Mouse (Mus musculus) limb, embryonic 15.5 days (tissue): Measurements from ENCODE around the gene Tsc22d1. TPM values are rescaled to one million over a fixed set of nuclear protein-coding genes. Genes with fewer than 3 reads are reported as not detected.

Source experiments
- ATAC-seq: fragments of 200-750 bp; cut with Nextera tagmentation; 2 replicates; pipeline ENCODE4 v1.8.0; 2017; ENCODE audit warnings: low read depth, moderate TSS enrichment; ENCODE audit not compliant: insufficient number of reproducible peaks, low FRiP score, low TSS enrichment
- H3K27ac ChIP-seq: fragments of 300-500 bp; sonication (generic); 2 replicates; pipeline ENCODE4 v1.5.1; 2015; ENCODE audit warnings: moderate library complexity, mild to moderate bottlenecking, inconsistent platforms
- H3K27me3 ChIP-seq: fragments of 300-500 bp; sonication (generic); 2 replicates; pipeline ENCODE4 v1.6.1; 2015; ENCODE audit warnings: inconsistent platforms
- H3K36me3 ChIP-seq: fragments of 300-500 bp; sonication (generic); 2 replicates; pipeline ENCODE4 v1.6.1; 2015; ENCODE audit warnings: inconsistent platforms
- H3K4me1 ChIP-seq: fragments of 300-500 bp; sonication (generic); 2 replicates; pipeline ENCODE4 v1.6.1; 2015; ENCODE audit warnings: inconsistent platforms
- H3K4me2 ChIP-seq: fragments of 300-500 bp; sonication (generic); 2 replicates; pipeline ENCODE4 v1.6.1; 2015; ENCODE audit warnings: mild to moderate bottlenecking, inconsistent platforms
- H3K4me3 ChIP-seq: fragments of 300-500 bp; sonication (generic); 2 replicates; pipeline ENCODE4 v1.5.1; 2015; ENCODE audit warnings: mild to moderate bottlenecking, inconsistent platforms
- H3K9ac ChIP-seq: fragments of 300-500 bp; sonication (generic); 2 replicates; pipeline ENCODE4 v1.6.1; 2015; ENCODE audit warnings: inconsistent platforms
- H3K9me3 ChIP-seq: fragments of 300-500 bp; sonication (generic); 2 replicates; pipeline ENCODE4 v1.6.1; 2016; ENCODE audit warnings: inconsistent platforms
- WGBS: fragments of 180-500 bp; shearing (Covaris S2); methylation state at CpG from one replicate; pipeline ENCODE4 v1.1.7; 2015; 5-methylcytosine and 5-hydroxymethylcytosine counted together
- polyA plus RNA-seq: library from polyadenylated mRNA; unstranded; fragments of >200 nt; fragmentation: Nextera tagmentation; extraction: Ambion mirVana; gene quantifications from 2 replicates; pipeline ENCODE4 v1.2.1, GENCODE M21; 2015

Gene Tsc22d1
- polyA plus RNA-seq, 1 experiment from 2014 or later, result 584 TPM

DNA sequence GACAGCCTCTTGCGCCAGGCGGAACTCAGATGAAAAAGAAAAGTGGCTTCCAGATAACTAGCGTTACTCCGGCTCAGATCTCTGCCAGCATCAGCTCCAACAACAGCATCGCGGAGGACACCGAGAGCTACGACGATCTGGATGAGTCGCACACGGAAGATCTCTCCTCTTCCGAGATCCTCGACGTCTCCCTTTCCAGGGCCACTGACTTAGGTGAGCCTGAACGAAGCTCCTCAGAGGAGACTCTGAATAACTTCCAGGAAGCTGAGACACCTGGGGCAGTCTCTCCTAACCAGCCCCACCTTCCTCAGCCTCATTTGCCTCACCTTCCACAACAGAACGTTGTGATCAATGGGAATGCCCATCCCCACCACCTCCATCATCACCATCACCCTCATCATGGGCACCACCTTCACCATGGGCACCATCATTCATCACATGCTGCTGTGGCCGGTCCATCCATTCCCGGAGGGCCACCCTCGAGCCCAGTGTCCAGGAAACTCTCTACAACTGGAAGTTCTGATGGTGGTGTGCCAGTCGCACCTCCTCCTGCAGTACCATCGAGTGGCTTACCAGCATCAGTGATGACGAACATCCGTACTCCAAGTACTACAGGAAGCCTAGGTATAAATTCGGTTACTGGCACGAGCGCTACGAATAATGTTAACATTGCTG lies 1.7 kb downstream of the Tsc22d1 start:
- Histone ChIP-seq H3K4me3 (peak overlapping the region; percentile 91), H3K27me3 (no peaks in the 10 kb centered on the region), H3K4me2 (peak overlapping the region; percentile 90), H3K9ac (peak overlapping the region; percentile 98; the same call in 1 of the 2 replicates), H3K9me3 (no peaks in the 10 kb centered on the region), H3K36me3 (peaks cover 20% of the 10 kb centered on the region), H3K4me1 (peaks cover 48% of the 10 kb centered on the region), H3K27ac (peak overlapping the region; percentile 98)
- 52% methylated on average over 27 of the region's 27 CpGs for WGBS
- ATAC-seq, result no peak

DNA sequence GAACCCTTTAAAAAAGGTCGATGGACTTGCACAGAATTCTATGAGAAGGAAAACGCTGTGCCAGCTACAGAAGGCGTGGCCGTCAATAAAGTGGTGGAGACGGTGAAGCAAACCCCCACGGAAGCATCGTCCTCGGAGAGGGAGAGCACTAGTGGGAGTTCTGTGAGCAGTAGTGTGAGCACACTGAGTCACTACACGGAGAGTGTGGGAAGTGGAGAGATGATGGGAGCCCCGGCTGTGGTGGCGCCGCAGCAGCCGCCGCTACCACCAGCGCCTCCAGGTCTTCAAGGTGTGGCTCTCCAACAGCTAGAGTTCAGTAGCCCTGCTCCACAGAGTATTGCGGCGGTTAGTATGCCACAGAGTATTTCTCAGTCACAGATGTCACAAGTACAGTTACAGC lies 2.6 kb downstream of the Tsc22d1 start:
- 88% methylated on average over 17 of the region's 17 CpGs for WGBS

DNA sequence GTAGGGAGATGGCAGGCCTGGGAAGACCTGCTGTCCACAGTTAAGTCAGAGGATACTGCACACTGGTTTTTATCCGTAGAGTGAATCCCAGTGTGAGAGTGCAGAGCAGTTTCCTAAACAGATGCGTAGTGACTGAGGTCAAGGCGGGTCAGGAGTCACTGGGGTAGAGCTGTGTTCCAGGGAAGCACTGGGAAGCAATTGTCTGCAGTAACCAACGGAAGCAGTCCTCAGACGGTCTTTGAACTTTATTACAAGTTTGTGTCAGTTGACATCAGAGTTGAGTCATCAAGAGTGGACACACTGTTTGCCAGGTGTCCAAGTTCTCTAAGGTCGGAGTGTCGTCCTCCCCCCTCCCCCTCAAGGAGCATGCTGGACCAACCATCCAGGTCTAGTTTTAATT lies 6.0 kb downstream of the Tsc22d1 start:
- ATAC-seq, result no peak
- H3K27ac ChIP-seq, result no peak overlapping the region
- no peaks in the 10 kb centered on the region for H3K9me3 ChIP-seq
- peaks cover 41% of the 10 kb centered on the region for H3K36me3 ChIP-seq
- peaks cover 48% of the 10 kb centered on the region for H3K4me1 ChIP-seq
- no peak overlapping the region for H3K9ac ChIP-seq
- 38% methylated on average over 7 of the region's 7 CpGs for WGBS
- H3K4me2 ChIP-seq, result peak overlapping the region; percentile 15; the same call in 1 of the 2 replicates
- no peaks in the 10 kb centered on the region for H3K27me3 ChIP-seq
- H3K4me3 ChIP-seq, result no peak overlapping the region

More for the DNA sequence above, 2.6 kb downstream of the Tsc22d1 start:
- no peak overlapping the region for H3K9ac ChIP-seq
- H3K4me1 ChIP-seq, result peaks cover 51% of the 10 kb centered on the region
- no peaks in the 10 kb centered on the region for H3K9me3 ChIP-seq
- 0 out of 2 replicates have a peak overlapping the region, but pooled peaks have one; percentile 90 for H3K4me2 ChIP-seq
- peaks cover 22% of the 10 kb centered on the region for H3K36me3 ChIP-seq
- no peak for ATAC-seq
- H3K27me3 ChIP-seq, result no peaks in the 10 kb centered on the region
- no peak overlapping the region for H3K27ac ChIP-seq
- no peak overlapping the region for H3K4me3 ChIP-seq

DNA sequence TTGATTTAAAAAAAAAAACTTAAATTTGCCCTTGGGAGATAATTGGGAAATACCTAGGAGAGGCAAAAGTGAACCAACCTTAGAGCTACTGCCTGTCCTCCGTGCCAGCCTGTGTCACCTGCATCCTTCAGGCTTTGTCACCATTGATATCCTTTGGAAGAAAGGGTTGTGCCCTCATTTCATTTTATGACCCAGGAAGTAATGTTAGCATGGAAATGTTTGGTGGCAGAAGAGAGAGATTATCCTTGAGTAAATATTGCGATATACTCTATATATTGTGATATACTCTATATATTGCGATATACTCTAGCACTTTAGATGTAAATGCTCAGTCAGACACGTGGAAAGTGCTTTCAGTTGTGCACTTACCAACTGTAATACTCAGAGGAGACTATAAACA lies 6.4 kb downstream of the Tsc22d1 start:
- ATAC-seq, result no peak
- no peaks in the 10 kb centered on the region for H3K9me3 ChIP-seq
- H3K36me3 ChIP-seq, result peaks cover 46% of the 10 kb centered on the region
- 79% methylated on average over 4 of the region's 4 CpGs for WGBS
- no peak overlapping the region for H3K4me2 ChIP-seq
- H3K9ac ChIP-seq, result no peak overlapping the region
- no peaks in the 10 kb centered on the region for H3K27me3 ChIP-seq
- no peak overlapping the region for H3K4me3 ChIP-seq
- no peak overlapping the region for H3K27ac ChIP-seq
- peaks cover 45% of the 10 kb centered on the region for H3K4me1 ChIP-seq

DNA sequence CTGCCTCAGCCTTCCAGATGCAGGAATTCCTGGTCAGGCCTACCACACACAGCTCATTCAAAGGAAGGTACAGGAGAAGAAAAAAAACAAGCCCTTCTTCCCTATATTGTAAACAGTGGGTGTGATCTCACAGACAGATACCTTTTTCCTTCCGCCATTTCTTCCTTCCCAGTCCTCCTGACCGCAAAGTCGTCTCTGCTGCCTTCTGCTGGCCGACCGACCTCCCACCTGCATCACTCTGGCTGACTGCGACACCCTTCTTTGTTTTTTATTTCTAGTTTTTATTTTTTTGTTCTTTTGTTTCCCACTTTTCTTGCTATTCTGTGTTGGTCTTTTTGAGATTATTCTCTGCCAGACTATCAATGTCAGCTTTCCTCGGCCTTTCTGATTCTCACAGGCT lies 10.7 kb downstream of the Tsc22d1 start:
- H3K4me3 ChIP-seq, result no peak overlapping the region
- H3K36me3 ChIP-seq, result peaks cover 38% of the 10 kb centered on the region
- no peak overlapping the region for H3K27ac ChIP-seq
- no peak for ATAC-seq
- no peaks in the 10 kb centered on the region for H3K27me3 ChIP-seq
- H3K4me1 ChIP-seq, result peaks cover 11% of the 10 kb centered on the region
- no peak overlapping the region for H3K4me2 ChIP-seq
- no peak overlapping the region for H3K9ac ChIP-seq
- H3K9me3 ChIP-seq, result no peaks in the 10 kb centered on the region
- whole genome bisulfite sequencing, result 91% methylated on average over 7 of the region's 7 CpGs

DNA sequence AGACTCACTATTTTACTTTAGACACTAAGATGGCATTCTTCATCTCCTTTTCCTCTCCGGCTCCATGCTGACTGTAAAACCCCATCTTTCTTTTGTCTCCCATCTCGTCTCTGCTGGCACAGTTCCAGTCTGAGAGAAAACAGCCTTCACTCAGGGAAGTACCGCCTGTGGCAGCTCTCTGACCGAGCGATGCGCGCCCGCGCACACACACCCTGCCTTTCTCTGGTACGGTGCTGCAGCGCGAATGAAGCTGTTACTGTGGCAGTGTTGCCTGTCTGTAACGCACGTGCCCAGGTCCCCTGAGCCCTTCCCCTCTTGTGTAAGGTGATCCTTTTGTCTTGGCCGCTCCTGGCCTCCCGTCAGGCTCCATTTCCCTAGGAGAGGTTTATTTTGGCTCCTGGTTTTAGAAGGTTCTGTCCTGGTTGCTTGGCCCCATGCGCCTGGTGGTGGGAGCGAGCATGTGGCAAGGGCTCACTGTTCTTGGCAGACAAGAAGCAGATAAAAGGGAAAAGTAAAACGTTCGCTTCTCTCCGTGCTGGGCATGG lies 11.3 kb downstream of the Tsc22d1 start:
- no peaks in the 10 kb centered on the region for H3K27me3 ChIP-seq
- H3K9ac ChIP-seq, result no peak overlapping the region
- no peak for ATAC-seq
- no peaks in the 10 kb centered on the region for H3K9me3 ChIP-seq
- H3K4me2 ChIP-seq, result no peak overlapping the region
- H3K4me1 ChIP-seq, result peaks cover 6% of the 10 kb centered on the region; the same call in 1 of the 2 replicates
- H3K4me3 ChIP-seq, result no peak overlapping the region
- peaks cover 38% of the 10 kb centered on the region for H3K36me3 ChIP-seq
- 90% methylated on average over 21 of the region's 21 CpGs for WGBS
- no peak overlapping the region for H3K27ac ChIP-seq

DNA sequence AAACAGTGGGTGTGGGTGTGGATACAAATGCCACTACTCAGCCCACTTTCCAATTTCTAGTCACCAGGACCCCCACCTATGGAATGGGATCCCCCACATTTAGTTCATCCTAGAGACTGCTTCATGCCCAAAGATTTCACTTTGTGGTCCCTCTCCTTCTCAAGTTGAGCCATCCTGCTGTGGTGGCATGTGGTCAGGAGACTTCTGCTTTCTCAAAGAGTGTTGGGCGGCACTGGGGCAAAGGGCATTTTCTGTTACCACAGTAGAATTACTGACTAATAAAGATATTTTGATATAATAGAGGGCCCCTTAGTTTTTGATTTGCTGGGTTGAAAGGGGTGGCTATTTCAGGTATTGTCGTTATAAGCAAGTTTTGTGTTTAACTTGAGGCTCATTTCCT lies 14.1 kb downstream of the Tsc22d1 start:
- H3K36me3 ChIP-seq, result peaks cover 31% of the 10 kb centered on the region
- WGBS, result 91% methylated on average over 2 of the region's 2 CpGs
- no peak for ATAC-seq
- H3K27ac ChIP-seq, result no peak overlapping the region
- no peaks in the 10 kb centered on the region for H3K4me1 ChIP-seq
- H3K4me2 ChIP-seq, result no peak overlapping the region
- no peak overlapping the region for H3K4me3 ChIP-seq
- no peak overlapping the region for H3K9ac ChIP-seq
- H3K27me3 ChIP-seq, result no peaks in the 10 kb centered on the region
- H3K9me3 ChIP-seq, result no peaks in the 10 kb centered on the region

DNA sequence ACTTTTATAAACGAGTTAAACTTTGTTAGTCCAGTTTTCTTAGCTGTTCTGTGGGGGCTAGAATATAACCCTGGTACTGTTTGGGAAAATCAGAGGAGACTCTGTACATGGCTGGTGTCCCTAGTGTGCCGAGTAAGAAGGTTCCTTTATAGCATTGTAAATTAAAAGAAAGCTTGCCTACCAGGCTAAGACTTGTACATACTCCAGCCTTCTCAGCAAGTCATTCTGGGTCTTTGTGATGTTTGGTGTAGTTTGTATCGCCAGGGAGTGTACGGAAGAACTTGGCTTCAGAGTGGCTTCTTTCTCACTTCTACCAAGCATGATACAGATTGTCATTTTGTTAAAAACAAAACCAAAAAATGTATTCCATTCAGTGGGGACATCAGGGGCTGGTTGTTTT lies 17.2 kb downstream of the Tsc22d1 start:
- Histone ChIP-seq H3K27ac (no peak overlapping the region), H3K4me3 (no peak overlapping the region), H3K27me3 (no peaks in the 10 kb centered on the region), H3K9ac (no peak overlapping the region), H3K4me1 (no peaks in the 10 kb centered on the region), H3K4me2 (no peak overlapping the region), H3K36me3 (peaks cover 24% of the 10 kb centered on the region), H3K9me3 (no peaks in the 10 kb centered on the region)
- 80% methylated on average over 4 of the region's 4 CpGs for WGBS
- ATAC-seq, result no peak

DNA sequence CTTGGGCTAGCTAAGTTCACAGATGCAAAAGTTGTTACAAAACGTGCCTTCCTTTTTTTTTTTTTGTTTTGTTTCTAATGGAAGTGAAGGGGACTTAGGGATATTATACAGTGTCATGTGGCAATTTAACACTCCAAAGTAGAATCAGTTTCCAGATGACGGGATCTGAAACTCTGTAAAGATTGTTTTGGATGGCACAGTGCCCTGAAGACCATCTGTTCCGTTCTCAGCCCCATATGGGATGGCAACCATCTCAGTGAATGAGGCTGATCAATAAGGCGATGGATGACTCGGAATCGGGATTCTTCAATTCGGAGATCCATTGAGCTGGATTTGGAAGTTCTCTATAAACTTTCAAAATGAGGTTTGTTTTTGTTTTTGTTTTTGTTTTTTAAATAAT lies 17.6 kb downstream of the Tsc22d1 start:
- ATAC-seq, result no peak
- H3K4me2 ChIP-seq, result no peak overlapping the region
- no peaks in the 10 kb centered on the region; the same call in 1 of the 2 replicates for H3K4me1 ChIP-seq
- no peak overlapping the region for H3K27ac ChIP-seq
- no peaks in the 10 kb centered on the region for H3K9me3 ChIP-seq
- H3K4me3 ChIP-seq, result no peak overlapping the region
- H3K9ac ChIP-seq, result no peak overlapping the region
- no peaks in the 10 kb centered on the region for H3K27me3 ChIP-seq
- H3K36me3 ChIP-seq, result peaks cover 24% of the 10 kb centered on the region
- 79% methylated on average over 7 of the region's 7 CpGs for WGBS

DNA sequence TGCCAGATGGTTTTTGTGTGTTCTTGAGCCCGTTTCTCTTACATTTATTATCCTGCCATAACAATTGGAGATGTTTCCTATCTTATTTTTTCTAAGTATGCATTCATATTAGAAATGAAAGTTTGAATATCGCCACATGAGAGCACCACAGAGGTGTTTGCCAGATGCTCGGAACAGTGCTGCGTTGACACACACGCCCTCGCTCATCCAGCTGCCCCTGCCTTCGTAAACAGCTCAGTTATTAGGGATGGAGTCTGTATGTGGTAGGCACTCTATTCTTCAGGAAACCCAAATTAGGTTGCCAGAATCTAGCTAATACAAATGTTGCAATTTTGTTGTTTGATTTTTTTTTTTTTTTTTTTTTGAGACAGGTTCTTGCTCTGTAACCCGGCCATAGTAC lies 18.1 kb downstream of the Tsc22d1 start:
- Histone ChIP-seq H3K27me3 (no peaks in the 10 kb centered on the region), H3K36me3 (peaks cover 25% of the 10 kb centered on the region), H3K9me3 (no peaks in the 10 kb centered on the region), H3K4me1 (no peaks in the 10 kb centered on the region; the same call in 1 of the 2 replicates), H3K27ac (no peak overlapping the region), H3K4me3 (no peak overlapping the region), H3K9ac (no peak overlapping the region), H3K4me2 (no peak overlapping the region)
- ATAC-seq, result no peak
- WGBS, result 86% methylated on average over 8 of the region's 8 CpGs

DNA sequence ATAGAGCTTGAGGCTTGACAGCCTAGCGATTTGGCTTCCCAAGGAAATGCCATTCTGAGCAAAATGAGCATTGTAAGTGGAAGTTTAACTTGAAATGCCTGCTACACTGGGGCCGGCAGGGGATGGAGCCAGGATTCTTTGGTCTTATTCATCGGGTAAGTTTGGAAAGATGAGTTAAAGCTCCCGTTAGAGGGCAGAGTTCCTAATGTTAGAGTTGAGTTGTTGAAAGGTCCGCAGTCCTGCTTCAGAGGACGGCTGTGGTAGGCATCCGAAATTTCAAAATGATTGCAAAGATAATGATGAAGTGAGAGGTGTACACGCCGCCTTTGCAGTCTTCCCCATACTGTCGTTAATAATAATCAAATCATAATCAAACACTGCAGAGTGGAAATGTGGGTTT lies 27.4 kb downstream of the Tsc22d1 start:
- Histone ChIP-seq H3K27ac (no peak overlapping the region), H3K27me3 (no peaks in the 10 kb centered on the region), H3K9ac (no peak overlapping the region), H3K4me1 (no peaks in the 10 kb centered on the region; the same call in 1 of the 2 replicates), H3K9me3 (no peaks in the 10 kb centered on the region), H3K36me3 (peaks cover 32% of the 10 kb centered on the region), H3K4me3 (no peak overlapping the region), H3K4me2 (no peak overlapping the region)
- no peak for ATAC-seq
- 78% methylated on average over 10 of the region's 10 CpGs for WGBS

DNA sequence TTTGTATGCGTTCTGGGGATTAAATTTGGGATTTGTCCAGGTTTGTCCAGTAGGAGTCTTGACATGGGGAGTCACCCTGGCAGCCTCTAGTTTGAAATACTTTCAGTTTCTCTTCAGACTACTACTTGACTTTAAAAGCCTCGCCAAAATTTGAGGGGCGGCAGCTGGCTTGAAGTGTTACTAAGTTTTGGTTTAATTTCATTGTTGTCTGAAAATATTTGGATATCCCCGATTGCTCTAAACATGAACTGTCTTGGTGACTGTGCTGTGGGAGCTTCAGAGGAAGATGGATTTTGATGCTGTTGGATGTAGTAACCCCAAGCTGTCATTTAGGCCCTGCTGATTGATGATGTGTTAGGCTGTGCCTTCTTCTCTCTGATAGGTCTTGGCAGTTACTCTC lies 34.2 kb downstream of the Tsc22d1 start:
- no peak for ATAC-seq
- Histone ChIP-seq H3K4me2 (no peak overlapping the region), H3K27me3 (no peaks in the 10 kb centered on the region), H3K36me3 (peaks cover 4% of the 10 kb centered on the region; the same call in 1 of the 2 replicates), H3K27ac (no peak overlapping the region), H3K4me1 (peaks cover 8% of the 10 kb centered on the region; the same call in 1 of the 2 replicates), H3K9me3 (no peaks in the 10 kb centered on the region), H3K4me3 (no peak overlapping the region), H3K9ac (no peak overlapping the region)
- WGBS, result 71% methylated on average over 4 of the region's 4 CpGs
